Mouse (Mus musculus): ENCODE data around the gene Necap1. TPM values are rescaled to one million over a fixed set of nuclear protein-coding genes. Genes with fewer than 3 reads are reported as not detected.

The Necap1 gene
- total and polyA plus RNA-seq, 3 experiments = 11.9 to 19.1 TPM; not detected in 1

DNA sequence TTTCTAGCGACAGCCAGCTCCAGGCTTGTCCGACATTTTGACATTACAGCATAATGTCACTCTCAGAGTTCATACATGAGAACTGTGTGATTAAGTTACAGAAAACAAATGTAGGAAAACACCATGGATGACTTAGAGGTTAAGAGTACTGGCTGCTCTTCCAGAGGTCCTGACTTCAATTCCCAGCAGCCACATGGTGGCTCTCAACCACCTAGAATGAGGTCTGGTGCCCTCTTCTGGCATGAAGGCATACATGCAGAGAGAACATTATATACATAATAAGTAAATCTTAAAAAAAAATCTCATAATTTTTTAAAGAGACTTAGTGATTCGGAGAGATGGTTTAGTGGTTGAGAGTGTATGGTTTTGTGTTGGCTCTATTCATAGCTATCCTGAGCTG is 37.3 kb upstream of the Necap1 start:
- H3K4me3 ChIP-seq (ENCODE audit: control insufficient read depth in 1 of 2, insufficient read depth in 1 of 2, low read depth in 2 of 2, low read length in 2 of 2) = no peak overlapping the region
- H3K9ac ChIP-seq (ENCODE audit: control insufficient read depth, low read depth, low read length, poor library complexity, severe bottlenecking) = no peak overlapping the region
- H3K79me2 ChIP-seq (ENCODE audit: control insufficient read depth, insufficient read depth, low read length, poor library complexity) = no peaks in the 10 kb centered on the region
- DNase-seq (ENCODE audit: low read depth, low spot score) = peak; percentile 54
- no peaks in the 10 kb centered on the region for H3K9me3 ChIP-seq (replicated peaks; ENCODE audit: insufficient read depth, low read length)
- no peak overlapping the region for H3K27ac ChIP-seq (ENCODE audit: control insufficient read depth, low read depth, low read length)
- TF ChIP-seq RCOR1 (IDR thresholded peaks at IDR 0.05; ENCODE audit: low read depth, low read length) = no peak
- TF ChIP-seq MAZ (IDR thresholded peaks at IDR 0.05; ENCODE audit: low read depth, low read length) = no peak
- peak; percentile 74; the same call in 1 of the 2 replicates for TF ChIP-seq MYC (IDR thresholded peaks at IDR 0.05; ENCODE audit: low read depth, low read length)
- peak; percentile 22; the same call in 1 of the 2 replicates for TF ChIP-seq MAX (IDR thresholded peaks at IDR 0.05; ENCODE audit: low read length)
- TF ChIP-seq UBTF (IDR thresholded peaks at IDR 0.05; ENCODE audit: borderline replicate concordance, insufficient read depth, low read depth, low read length) = no peak
- peak; percentile 43 for TF ChIP-seq RAD21 (IDR thresholded peaks at IDR 0.05; ENCODE audit: low read depth, low read length)
- TF ChIP-seq CTCF (IDR thresholded peaks at IDR 0.05 in 2 of 3, conservative IDR thresholded peaks at IDR 0.05 in 1 of 3; ENCODE audit: control insufficient read depth in 1 of 3, insufficient read depth in 1 of 3, low read depth in 2 of 3, low read length in 3 of 3, poor library complexity in 1 of 3, severe bottlenecking in 1 of 3) = peak in 2 of 3 experiments; percentile 44 to 67; a peak in 5 of 6 replicates
- no peak for TF ChIP-seq POLR2AphosphoS2 (IDR thresholded peaks at IDR 0.05; ENCODE audit: low read length)
- TF ChIP-seq ZNF384 (IDR thresholded peaks at IDR 0.05; ENCODE audit: low read depth, low read length) = 0 out of 2 replicates have a peak, but pooled peaks have one; percentile 30
- TF ChIP-seq CHD1 (IDR thresholded peaks at IDR 0.05; ENCODE audit: low read depth, low read length) = no peak
- no peak for TF ChIP-seq JUND (IDR thresholded peaks at IDR 0.05; ENCODE audit: low read depth, low read length)
- peak; percentile 49 for TF ChIP-seq SMC3 (IDR thresholded peaks at IDR 0.05; ENCODE audit: low read depth, low read length)
- H3K36me3 ChIP-seq (ENCODE audit: control insufficient read depth in 1 of 2, insufficient read depth in 2 of 2, low read length in 2 of 2) = peaks cover 0 to 4% of the 10 kb centered on the region in 2 experiments; a peak in 2 of 4 replicates
- no peaks in the 10 kb centered on the region for H3K4me1 ChIP-seq (ENCODE audit: control insufficient read depth in 1 of 2, insufficient read depth in 2 of 2, low read length in 2 of 2)
- no peaks in the 10 kb centered on the region for H3K27me3 ChIP-seq (ENCODE audit: control insufficient read depth in 1 of 2, insufficient read depth in 2 of 2, low read length in 2 of 2)

GRCm38 (mm10) chr6:122837539-122837938 is 36.7 kb upstream of the Necap1 start:
- Histone ChIP-seq H3K79me2 (ENCODE audit: control insufficient read depth, insufficient read depth, low read length, poor library complexity) (no peaks in the 10 kb centered on the region), H3K27ac (ENCODE audit: control insufficient read depth, low read depth, low read length) (no peak overlapping the region), H3K9ac (ENCODE audit: control insufficient read depth, low read depth, low read length, poor library complexity, severe bottlenecking) (no peak overlapping the region), H3K27me3 (ENCODE audit: control insufficient read depth in 1 of 2, insufficient read depth in 2 of 2, low read length in 2 of 2) (no peaks in the 10 kb centered on the region), H3K9me3 (replicated peaks; ENCODE audit: insufficient read depth, low read length) (no peaks in the 10 kb centered on the region), H3K4me3 (ENCODE audit: control insufficient read depth in 1 of 2, insufficient read depth in 1 of 2, low read depth in 2 of 2, low read length in 2 of 2) (no peak overlapping the region), H3K4me1 (ENCODE audit: control insufficient read depth in 1 of 2, insufficient read depth in 2 of 2, low read length in 2 of 2) (no peaks in the 10 kb centered on the region), H3K36me3 (ENCODE audit: control insufficient read depth in 1 of 2, insufficient read depth in 2 of 2, low read length in 2 of 2) (peaks cover 0 to 4% of the 10 kb centered on the region in 2 experiments; a peak in 2 of 4 replicates)
- DNase-seq (ENCODE audit: low read depth, low spot score) = no peak
- TF ChIP-seq GABPA (IDR thresholded peaks at IDR 0.05; ENCODE audit: low read depth, low read length) (no peak), POLR2AphosphoS2 (IDR thresholded peaks at IDR 0.05; ENCODE audit: low read length) (no peak), ZMIZ1 (IDR thresholded peaks at IDR 0.05; ENCODE audit: low read depth, low read length) (no peak), UBTF (IDR thresholded peaks at IDR 0.05; ENCODE audit: borderline replicate concordance, insufficient read depth, low read depth, low read length) (no peak), MEF2A (IDR thresholded peaks at IDR 0.05; ENCODE audit: extremely low read depth, insufficient replicate concordance, low read depth, low read length, poor library complexity, severe bottlenecking) (no peak), SMC3 (IDR thresholded peaks at IDR 0.05; ENCODE audit: low read depth, low read length) (no peak), USF1 (IDR thresholded peaks at IDR 0.05; ENCODE audit: low read depth, low read length) (no peak), CTCF (IDR thresholded peaks at IDR 0.05 in 2 of 3, conservative IDR thresholded peaks at IDR 0.05 in 1 of 3; ENCODE audit: control insufficient read depth in 1 of 3, insufficient read depth in 1 of 3, low read depth in 2 of 3, low read length in 3 of 3, poor library complexity in 1 of 3, severe bottlenecking in 1 of 3) (no peak), BHLHE40 (IDR thresholded peaks at IDR 0.05; ENCODE audit: borderline replicate concordance, low read depth, low read length) (no peak), JUND (IDR thresholded peaks at IDR 0.05; ENCODE audit: low read depth, low read length) (no peak), RAD21 (IDR thresholded peaks at IDR 0.05; ENCODE audit: low read depth, low read length) (no peak), HCFC1 (IDR thresholded peaks at IDR 0.05; ENCODE audit: low read depth, low read length) (no peak), KAT2A (conservative IDR thresholded peaks at IDR 0.05; ENCODE audit: low read depth, low read length) (no peak)
